Mouse (Mus musculus): ENCODE data around the gene Lrrc8b. TPM values are rescaled to one million over a fixed set of nuclear protein-coding genes. Genes with fewer than 3 reads are reported as not detected.

The Lrrc8b gene
- polyA plus RNA-seq, 1 experiment from 2014 or later: 8.1 TPM

GRCm38 (mm10) chr5:105430148-105430547 is 14.6 kb downstream of the Lrrc8b start:
- Histone ChIP-seq H3K36me3 (replicated peaks) (peaks cover 16% of the 10 kb centered on the region), H3K4me1 (no peaks in the 10 kb centered on the region), H3K9me3 (peaks cover 8% of the 10 kb centered on the region; the same call in 1 of the 2 replicates), H3K4me3 (no peak overlapping the region), H3K27ac (no peak overlapping the region), H3K27me3 (ENCODE audit: poor library complexity, severe bottlenecking) (no peaks in the 10 kb centered on the region)
- 92% methylated on average over 8 of the region's 8 CpGs for WGBS
- DNase-seq (ENCODE audit: extremely low spot score, low spot score): no peak

- DNase-seq (ENCODE audit: extremely low spot score, low spot score): no peak
- Histone ChIP-seq H3K9me3 (no peaks in the 10 kb centered on the region), H3K4me1 (no peaks in the 10 kb centered on the region), H3K27me3 (ENCODE audit: poor library complexity, severe bottlenecking) (no peaks in the 10 kb centered on the region), H3K36me3 (replicated peaks) (no peaks in the 10 kb centered on the region), H3K4me3 (no peak overlapping the region), H3K27ac (no peak overlapping the region)
- 86% methylated on average over 5 of the region's 5 CpGs for WGBS
Observed at GRCm38 (mm10) chr5:105439608-105440007, 24.0 kb downstream of the Lrrc8b start.

DNA sequence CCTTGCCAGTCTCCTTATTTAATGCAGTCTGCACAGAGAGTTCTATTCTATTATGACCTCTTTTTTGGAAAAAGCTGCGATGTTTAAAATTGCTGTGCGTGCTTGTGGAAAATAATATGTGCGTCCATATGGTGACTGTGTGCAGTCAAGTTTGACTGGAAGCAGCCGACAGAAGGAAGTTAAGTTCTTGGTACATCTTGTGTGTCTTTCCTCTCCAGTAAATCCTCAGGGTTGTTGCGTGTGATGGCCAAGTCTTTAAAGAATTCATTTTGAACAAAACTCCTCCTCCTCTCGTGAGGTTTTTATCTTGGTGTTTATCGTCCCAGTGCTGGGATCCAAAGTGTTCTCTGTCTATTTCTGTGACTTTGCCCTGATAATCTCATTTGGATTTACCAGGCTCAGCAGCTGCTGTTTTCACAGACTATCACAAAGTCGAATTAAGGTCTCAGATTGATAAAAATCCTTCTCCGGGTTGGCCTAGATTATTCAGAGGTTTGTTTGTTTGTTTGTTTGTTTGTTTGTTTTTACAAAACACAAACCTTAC is 25.5 kb downstream of the Lrrc8b start:
- Histone ChIP-seq H3K4me1 (no peaks in the 10 kb centered on the region), H3K4me3 (no peak overlapping the region), H3K27ac (no peak overlapping the region), H3K36me3 (replicated peaks) (no peaks in the 10 kb centered on the region), H3K27me3 (ENCODE audit: poor library complexity, severe bottlenecking) (no peaks in the 10 kb centered on the region), H3K9me3 (no peaks in the 10 kb centered on the region)
- WGBS: 93% methylated on average over 9 of the region's 9 CpGs
- no peak for DNase-seq (ENCODE audit: extremely low spot score, low spot score)

DNA sequence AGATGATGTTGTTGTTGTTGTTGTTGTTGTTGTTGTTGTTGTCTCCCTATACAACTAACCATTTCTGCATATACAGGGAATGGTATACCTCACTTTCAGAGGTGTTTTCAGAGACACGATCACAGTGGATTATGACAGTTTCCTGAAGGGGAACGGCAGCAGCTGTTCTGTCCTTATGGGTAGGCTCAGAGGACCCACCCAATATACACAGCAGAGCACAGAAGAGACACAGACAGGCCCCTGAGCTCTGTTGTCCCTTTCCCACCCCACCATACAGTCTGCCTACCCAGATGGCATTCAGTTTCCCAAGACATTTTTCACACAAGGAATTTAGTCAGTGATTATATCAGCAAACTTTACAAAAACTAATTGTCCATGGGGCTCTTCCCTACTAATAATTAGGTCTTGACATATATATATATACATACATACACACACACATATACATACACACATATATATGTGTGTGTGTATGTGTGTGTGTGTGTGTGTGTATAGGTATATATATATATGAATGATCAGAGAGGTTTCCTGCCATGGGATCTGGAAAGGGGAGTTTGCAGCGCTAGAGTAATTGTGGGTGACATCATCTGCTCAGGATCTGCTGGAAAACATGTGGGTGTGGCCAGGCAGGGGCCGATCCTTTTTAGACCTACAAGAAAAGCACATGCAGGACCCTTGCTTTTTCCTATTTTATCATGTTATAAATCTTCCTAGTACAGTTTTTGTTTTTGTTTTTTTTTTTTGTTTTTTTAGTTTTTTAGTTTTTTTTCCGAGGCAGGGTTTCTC is 26.8 kb downstream of the Lrrc8b start:
- Histone ChIP-seq H3K27ac (no peak overlapping the region), H3K4me1 (no peaks in the 10 kb centered on the region), H3K36me3 (replicated peaks) (no peaks in the 10 kb centered on the region), H3K4me3 (no peak overlapping the region), H3K27me3 (ENCODE audit: poor library complexity, severe bottlenecking) (no peaks in the 10 kb centered on the region), H3K9me3 (no peaks in the 10 kb centered on the region)
- DNase-seq (ENCODE audit: extremely low spot score, low spot score): no peak
- WGBS: 89% methylated on average over 5 of the region's 5 CpGs

DNA sequence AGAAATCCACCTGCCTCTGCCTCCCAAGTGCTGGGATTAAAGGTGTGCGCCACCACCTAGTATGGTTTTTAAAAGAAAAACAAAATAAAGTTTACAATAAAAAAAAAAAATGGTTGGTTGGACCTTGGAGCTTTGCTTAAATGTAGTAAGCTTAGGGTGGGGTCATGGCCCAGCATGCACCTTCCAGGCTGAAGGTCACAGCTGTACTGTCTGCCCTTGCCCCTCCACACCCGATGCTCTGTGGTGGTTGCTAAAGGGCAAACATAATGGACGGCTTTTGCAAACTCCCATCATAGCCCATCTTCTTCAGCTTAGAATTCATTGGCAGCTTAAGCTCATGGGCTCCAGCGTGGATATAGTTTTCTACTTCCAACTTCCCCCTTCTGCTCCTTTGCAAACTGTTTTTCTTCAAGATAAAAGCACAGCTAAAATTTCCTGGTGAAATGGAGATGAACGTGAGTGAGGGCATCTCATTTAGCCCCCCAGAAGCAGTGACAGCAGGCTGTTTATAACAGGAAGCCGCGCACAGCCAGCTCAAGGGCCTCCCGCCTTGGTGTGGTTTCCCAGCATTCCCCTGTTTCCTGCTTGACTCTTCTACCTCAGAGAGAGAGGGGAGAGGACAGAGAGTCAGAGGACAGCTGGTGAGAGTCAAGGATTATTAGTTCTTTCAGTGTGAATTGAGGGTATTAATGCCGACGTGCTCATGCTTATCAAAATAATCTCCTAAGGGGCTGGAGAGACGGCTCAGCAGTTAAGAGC is 27.7 kb downstream of the Lrrc8b start:
- Histone ChIP-seq H3K4me3 (no peak overlapping the region), H3K27ac (no peak overlapping the region), H3K36me3 (replicated peaks) (no peaks in the 10 kb centered on the region), H3K4me1 (no peaks in the 10 kb centered on the region), H3K9me3 (no peaks in the 10 kb centered on the region), H3K27me3 (ENCODE audit: poor library complexity, severe bottlenecking) (no peaks in the 10 kb centered on the region)
- DNase-seq (ENCODE audit: extremely low spot score, low spot score): no peak
- WGBS: 81% methylated on average over 11 of the region's 11 CpGs

GRCm38 (mm10) chr5:105445686-105446085 is 30.1 kb downstream of the Lrrc8b start:
- no peak for DNase-seq (ENCODE audit: extremely low spot score, low spot score)
- Histone ChIP-seq H3K27me3 (ENCODE audit: poor library complexity, severe bottlenecking) (no peaks in the 10 kb centered on the region), H3K9me3 (no peaks in the 10 kb centered on the region), H3K27ac (no peak overlapping the region), H3K4me1 (no peaks in the 10 kb centered on the region), H3K36me3 (replicated peaks) (no peaks in the 10 kb centered on the region), H3K4me3 (no peak overlapping the region)
- WGBS: 85% methylated on average over 6 of the region's 6 CpGs

- no peaks in the 10 kb centered on the region for H3K4me1 ChIP-seq
- H3K27ac ChIP-seq: no peak overlapping the region
- no peak for DNase-seq (ENCODE audit: extremely low spot score, low spot score)
- no peaks in the 10 kb centered on the region for H3K9me3 ChIP-seq
- H3K36me3 ChIP-seq (replicated peaks): no peaks in the 10 kb centered on the region
- H3K4me3 ChIP-seq: no peak overlapping the region
- 70% methylated on average over 1 of the region's 1 CpGs for WGBS
- H3K27me3 ChIP-seq (ENCODE audit: poor library complexity, severe bottlenecking): no peaks in the 10 kb centered on the region
Observed at GRCm38 (mm10) chr5:105454105-105454504, 38.5 kb downstream of the Lrrc8b start.

GRCm38 (mm10) chr5:105459077-105459476 is 43.5 kb downstream of the Lrrc8b start:
- no peak overlapping the region for H3K4me3 ChIP-seq
- H3K27ac ChIP-seq: no peak overlapping the region
- no peaks in the 10 kb centered on the region for H3K9me3 ChIP-seq
- DNase-seq (ENCODE audit: extremely low spot score, low spot score): no peak
- H3K27me3 ChIP-seq (ENCODE audit: poor library complexity, severe bottlenecking): no peaks in the 10 kb centered on the region
- 91% methylated on average over 6 of the region's 6 CpGs for WGBS
- no peaks in the 10 kb centered on the region for H3K4me1 ChIP-seq
- no peaks in the 10 kb centered on the region for H3K36me3 ChIP-seq (replicated peaks)

GRCm38 (mm10) chr5:105460551-105460950 is 45.0 kb downstream of the Lrrc8b start:
- no peaks in the 10 kb centered on the region for H3K9me3 ChIP-seq
- DNase-seq (ENCODE audit: extremely low spot score, low spot score): no peak
- H3K27me3 ChIP-seq (ENCODE audit: poor library complexity, severe bottlenecking): no peaks in the 10 kb centered on the region
- H3K36me3 ChIP-seq (replicated peaks): no peaks in the 10 kb centered on the region
- no peaks in the 10 kb centered on the region for H3K4me1 ChIP-seq
- WGBS: 90% methylated on average over 5 of the region's 5 CpGs
- no peak overlapping the region for H3K4me3 ChIP-seq
- H3K27ac ChIP-seq: no peak overlapping the region

DNA sequence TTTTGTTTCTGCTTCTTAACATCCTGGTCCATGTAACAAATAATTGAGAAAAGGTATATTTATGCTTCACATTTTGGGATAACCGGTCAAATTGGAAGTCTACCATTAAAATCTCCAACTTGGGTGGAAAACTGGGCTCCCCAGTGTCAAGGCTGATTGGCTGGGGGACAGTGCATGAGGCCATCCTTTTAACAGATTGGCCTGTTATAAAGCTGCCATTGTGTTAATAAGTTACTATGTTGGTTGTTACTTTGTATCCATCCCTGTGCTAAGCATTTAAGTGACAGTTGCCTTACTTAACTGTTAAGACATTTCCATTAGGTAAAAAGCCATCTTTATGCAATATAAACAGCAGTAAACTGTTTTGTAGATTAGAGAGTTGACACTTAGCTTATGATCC is 45.5 kb downstream of the Lrrc8b start:
- no peak overlapping the region for H3K27ac ChIP-seq
- no peak for DNase-seq (ENCODE audit: extremely low spot score, low spot score)
- WGBS: 89% methylated on average over 1 of the region's 1 CpGs
- no peaks in the 10 kb centered on the region for H3K27me3 ChIP-seq (ENCODE audit: poor library complexity, severe bottlenecking)
- H3K36me3 ChIP-seq (replicated peaks): no peaks in the 10 kb centered on the region
- H3K4me1 ChIP-seq: no peaks in the 10 kb centered on the region
- no peak overlapping the region for H3K4me3 ChIP-seq
- no peaks in the 10 kb centered on the region for H3K9me3 ChIP-seq

GRCm38 (mm10) chr5:105464671-105465070 is 49.1 kb downstream of the Lrrc8b start:
- H3K27me3 ChIP-seq (ENCODE audit: poor library complexity, severe bottlenecking): no peaks in the 10 kb centered on the region
- H3K9me3 ChIP-seq: no peaks in the 10 kb centered on the region
- DNase-seq (ENCODE audit: extremely low spot score, low spot score): no peak
- no peaks in the 10 kb centered on the region for H3K4me1 ChIP-seq
- H3K4me3 ChIP-seq: no peak overlapping the region
- H3K27ac ChIP-seq: no peak overlapping the region
- H3K36me3 ChIP-seq (replicated peaks): no peaks in the 10 kb centered on the region

- Histone ChIP-seq H3K27ac (no peak overlapping the region), H3K4me3 (no peak overlapping the region), H3K27me3 (ENCODE audit: poor library complexity, severe bottlenecking) (no peaks in the 10 kb centered on the region), H3K36me3 (replicated peaks) (no peaks in the 10 kb centered on the region), H3K9me3 (no peaks in the 10 kb centered on the region), H3K4me1 (no peaks in the 10 kb centered on the region)
- WGBS: 94% methylated on average over 8 of the region's 8 CpGs
- no peak for DNase-seq (ENCODE audit: extremely low spot score, low spot score)
Observed at GRCm38 (mm10) chr5:105465550-105465949, 50.0 kb downstream of the Lrrc8b start.

DNA sequence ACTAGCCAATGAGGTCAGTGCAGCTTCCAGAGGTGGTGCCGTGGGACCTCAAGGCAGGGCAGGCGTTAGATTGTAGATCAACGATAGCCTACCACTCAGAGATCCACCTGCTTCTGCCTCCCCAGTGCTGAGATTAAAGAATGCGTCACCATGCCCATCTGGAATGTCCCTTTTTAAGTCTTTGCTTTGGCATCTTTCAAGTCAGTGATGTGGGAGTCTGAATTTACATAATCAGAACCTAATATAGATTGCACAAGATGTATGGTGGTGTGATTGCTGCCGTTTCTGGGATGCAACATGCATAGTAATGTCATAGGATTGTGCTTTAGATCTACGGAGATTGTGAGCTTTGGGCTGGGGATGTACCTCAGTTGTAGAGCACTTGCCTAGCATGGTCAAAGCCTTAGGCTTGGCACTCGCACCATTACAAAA is 50.9 kb downstream of the Lrrc8b start:
- DNase-seq (ENCODE audit: extremely low spot score, low spot score): no peak
- Histone ChIP-seq H3K27me3 (ENCODE audit: poor library complexity, severe bottlenecking) (no peaks in the 10 kb centered on the region), H3K27ac (no peak overlapping the region), H3K4me3 (no peak overlapping the region), H3K4me1 (no peaks in the 10 kb centered on the region), H3K36me3 (replicated peaks) (peaks cover 3% of the 10 kb centered on the region; the same call in 1 of the 2 replicates), H3K9me3 (no peaks in the 10 kb centered on the region)
- 95% methylated on average over 7 of the region's 7 CpGs for WGBS
